Mouse (Mus musculus) cerebellum, adult 9-11 months (tissue): Measurements from ENCODE around the gene Ppl.

Experiments
- DNase-seq: peaks from one replicate; pipeline ENCODE4 v3.0.0; 2022

The Ppl gene

DNA sequence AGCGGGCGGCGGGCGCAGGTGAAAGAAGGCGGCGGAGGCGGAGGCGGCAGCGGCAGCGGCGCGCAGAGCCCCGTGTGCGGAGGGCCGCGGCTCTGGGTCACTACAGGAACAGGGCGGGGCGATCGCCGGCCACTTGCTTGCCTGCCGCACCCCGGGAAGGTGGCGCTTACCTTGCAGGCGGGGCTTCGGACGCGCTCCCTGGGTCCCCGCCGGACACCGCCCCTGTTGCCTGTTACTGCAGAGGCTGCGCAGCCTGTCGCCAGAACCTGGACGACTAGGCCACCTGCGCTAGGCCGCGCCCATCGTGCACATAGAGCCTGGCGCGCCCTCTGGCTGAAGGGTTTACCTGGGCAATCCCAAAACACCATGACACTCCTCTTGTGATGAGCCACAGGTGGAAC, at the start of gene Ppl:
Gene Ppl, minus strand, starts transcription at position 21 of the 401 bp plus-strand sequence.
- peak; percentile 69 for DNase-seq

DNA sequence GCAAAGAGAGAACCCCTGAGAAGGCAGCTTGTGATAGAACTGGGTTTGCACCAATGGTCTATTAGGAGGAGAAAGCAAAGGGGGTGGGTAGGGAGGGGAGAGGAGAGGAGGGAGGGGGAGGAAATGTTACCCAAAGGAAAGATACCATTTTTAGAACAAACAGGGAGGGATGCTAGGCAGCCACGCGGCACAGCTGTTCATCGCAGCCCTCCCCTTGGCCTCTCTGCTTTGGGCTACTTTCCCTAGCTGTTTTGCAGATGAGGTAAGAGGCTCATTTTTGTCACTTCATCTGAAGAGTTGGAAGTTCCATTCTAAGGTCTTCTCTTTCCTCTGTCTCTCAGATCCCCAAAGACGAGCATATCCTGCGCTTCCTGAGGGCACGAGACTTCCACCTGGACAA, 40.4 kb upstream of the Ppl start:
- no peak for DNase-seq

DNA sequence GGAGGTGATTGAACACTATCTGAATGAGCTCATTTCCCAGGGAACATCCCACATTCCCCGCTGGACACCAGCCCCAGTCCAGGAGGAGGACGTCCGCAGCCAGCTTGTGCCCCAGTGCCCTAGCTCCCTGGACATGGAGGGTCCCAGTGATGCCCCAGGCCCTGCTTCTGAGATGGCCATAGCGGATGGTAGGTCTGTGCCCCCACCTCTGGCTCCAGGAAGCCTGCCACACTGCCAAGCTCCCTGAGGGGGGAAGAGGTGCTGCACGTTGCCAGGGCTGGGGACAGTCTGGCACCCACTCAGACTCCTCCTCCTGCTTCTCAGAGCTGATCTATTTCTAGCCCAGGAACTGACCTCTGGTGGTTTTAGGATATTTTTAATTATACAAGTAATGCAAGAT, 36.6 kb upstream of the Ppl start:
- no peak for DNase-seq

DNA sequence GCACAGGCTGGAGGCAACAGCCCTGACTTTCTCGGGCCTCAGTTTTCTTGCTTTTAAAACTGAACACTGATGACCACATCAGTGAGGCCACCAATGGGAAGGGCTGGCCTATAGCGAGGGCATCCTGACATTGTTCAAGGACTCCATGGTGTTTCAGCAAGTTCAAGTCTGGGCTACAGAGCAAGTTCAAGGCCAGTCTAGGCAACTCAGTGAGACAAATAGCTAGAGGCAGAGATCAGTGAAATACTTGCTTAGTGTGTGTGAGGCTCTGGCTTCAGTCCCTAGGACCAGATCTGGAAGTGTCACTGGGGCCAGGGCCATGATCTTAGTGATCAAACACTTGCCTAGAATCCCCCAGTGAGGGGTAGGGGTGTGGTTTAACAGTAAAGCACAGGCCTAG, 35.8 kb upstream of the Ppl start:
- no peak for DNase-seq

DNA sequence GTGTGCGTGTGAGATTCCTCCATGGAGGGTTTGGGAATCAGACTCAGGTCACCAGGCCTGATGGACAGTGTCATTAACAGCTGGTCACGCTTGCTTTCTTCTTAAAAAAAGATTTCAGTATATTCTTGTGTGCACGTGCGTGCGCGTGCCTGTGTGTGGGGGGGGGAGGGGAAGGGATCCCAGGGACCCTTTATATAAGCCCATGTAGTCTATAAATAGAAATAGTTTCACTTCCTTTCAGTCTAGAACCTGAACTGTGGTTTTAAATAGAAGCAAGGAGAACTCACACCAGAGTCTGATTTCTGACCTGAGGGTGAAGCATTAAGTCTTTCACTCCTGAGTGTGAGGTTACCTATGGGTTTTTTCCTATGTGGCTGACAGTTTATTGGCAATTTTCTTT, 32.1 kb upstream of the Ppl start:
- DNase-seq: no peak

DNA sequence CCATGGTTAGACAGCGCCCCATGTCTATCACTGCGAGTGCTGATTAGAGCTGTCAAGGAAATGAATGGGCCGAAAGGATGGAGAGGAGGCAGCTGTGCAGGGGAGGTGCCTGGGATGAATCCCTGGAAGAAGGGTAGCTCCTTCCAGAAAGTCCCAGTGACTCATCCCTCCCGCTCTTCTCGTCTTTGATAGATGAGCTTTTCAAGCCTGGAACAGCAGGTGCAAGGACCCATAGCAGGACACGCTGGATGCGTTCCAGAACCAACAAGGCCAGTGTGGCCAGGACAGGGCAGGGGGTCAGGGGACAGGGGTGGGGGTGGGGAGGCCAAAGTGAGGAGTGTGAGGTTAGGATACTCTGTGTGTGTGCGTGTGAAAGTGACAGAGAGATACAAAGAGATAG, 27.0 kb upstream of the Ppl start:
- no peak for DNase-seq

DNA sequence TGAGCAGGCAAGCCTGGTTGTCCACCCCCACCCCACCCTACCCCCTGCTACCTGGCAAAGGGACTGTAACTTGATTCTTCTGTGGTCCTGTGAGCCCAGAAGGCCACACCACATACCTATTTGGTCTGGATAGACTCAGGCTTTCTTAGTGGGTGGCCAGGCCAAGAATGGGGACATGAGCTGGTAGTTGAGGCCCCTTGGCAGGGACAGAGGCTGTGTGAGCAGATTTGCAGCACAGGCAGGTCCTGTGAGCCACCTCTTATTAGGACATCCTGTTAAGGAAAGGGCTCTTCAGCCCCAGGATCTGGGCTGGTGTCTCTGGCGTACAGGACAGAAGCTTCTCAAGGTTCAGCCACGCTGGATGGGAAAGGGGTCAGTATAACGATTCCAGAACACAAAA, 24.9 kb upstream of the Ppl start:
- DNase-seq: no peak

DNA sequence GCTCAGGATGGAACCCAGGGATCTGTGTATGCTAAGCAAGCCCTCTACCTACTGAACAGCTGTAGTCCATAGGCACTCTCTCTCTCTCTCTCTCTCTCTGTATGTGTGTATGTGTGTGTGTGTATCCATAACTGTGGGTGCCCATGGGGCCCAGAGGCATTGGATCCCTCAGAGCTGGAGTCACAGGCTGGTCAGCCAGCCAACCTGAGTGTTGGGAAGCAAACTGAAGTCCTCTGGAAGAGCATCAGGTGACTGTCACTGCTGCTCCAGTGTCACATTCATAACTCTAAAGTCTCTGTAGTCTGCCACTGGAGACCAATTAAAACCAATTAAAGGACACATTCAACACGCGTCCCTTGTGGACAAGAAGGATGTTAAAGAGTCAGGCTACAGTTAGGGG, 24.3 kb upstream of the Ppl start:
- DNase-seq: no peak

DNA sequence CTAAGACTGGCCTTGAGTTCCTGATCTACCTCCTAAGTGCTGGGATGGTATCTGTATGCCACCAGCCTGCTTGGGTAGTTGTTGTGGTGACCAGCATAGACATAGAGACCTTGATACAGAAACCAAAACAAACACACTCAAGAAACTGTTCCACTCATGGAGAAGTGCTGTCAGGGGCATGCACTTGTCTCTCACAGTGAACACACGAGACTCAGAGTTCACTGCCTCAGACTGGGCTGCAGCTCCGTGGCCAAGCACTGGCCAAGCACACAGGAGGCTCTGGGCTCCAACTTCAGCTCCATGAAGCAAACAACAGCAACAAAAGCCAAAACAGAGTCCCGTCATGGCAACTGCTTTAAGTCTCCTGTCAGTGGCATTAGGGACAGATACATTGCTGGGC, 22.8 kb upstream of the Ppl start:
- no peak for DNase-seq

DNA sequence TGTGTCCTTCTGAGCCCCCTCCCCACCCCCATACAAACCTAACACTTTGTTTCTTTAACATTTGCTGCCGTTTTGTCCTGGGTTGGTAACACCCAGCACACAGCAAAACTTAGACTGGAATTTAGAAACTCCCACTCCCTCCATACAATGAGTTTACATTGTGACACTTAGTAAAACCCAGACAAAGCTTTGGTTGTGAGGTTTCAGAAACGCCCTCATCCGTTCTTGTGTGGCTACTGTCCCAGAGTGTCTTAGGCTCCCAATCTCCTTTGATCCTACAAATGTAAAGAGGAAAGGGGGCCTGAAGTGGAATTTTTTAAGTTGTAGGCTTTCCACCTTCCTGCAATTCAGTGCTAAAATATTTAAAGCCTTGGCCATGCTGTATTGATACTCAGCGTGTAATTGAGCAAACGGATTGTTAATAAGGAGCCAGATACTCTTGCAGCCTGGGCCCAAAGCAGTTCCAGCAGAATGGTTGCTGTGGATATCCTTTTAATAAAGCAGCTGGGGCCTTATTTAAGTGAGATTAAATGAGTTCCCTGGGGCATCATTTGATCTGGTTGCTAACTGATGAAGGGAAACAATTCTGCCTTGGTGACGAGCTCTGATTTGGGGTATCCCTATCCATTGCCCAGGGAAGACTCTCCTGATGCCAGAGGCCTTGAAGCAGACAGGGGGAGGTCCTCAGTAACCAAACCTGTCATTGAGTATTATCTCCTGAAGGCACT, 21.2 kb upstream of the Ppl start:
- DNase-seq: no peak

DNA sequence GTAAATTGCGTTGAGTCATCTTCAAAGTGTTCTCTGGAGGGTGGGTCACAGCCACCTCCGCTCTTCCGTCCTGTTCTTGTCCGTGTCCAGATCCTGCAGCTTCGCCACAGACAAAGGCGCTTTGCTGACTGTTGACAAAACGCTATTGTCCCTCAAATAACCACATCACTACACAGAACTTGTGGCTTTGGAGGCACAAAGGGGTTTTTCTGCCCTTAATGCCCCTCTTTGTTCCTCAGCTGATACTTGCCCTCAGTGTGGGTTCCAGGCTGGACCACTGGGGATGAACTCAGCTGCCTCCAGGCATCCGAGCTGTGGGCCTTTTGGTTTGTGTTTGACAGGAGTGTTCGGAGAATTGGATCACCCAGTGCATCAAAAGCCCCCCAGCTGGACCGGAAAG, 18.3 kb upstream of the Ppl start:
- DNase-seq: no peak

DNA sequence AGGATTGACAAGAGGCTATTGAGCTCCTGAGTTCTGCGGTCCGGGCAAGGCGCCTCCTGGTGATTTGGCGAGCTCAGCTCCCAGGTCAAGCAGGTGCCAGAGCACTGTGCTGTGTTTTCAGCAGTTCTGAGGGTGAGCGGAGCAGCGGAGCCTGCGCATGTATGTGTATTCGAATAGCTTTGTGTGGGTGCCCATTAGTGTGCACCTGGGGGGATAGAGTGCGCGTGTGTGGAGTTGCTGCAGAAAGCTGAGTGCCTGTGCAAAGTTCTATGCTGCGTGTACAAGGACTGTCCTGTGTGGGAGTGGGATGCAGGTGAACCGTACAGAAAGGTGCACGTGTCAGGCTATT, 14.8 kb upstream of the Ppl start, which contains the start of gene Sec14l5:
Gene Sec14l5, plus strand, starts transcription at position 73 of the 349 bp plus-strand sequence.
- DNase-seq: no peak

DNA sequence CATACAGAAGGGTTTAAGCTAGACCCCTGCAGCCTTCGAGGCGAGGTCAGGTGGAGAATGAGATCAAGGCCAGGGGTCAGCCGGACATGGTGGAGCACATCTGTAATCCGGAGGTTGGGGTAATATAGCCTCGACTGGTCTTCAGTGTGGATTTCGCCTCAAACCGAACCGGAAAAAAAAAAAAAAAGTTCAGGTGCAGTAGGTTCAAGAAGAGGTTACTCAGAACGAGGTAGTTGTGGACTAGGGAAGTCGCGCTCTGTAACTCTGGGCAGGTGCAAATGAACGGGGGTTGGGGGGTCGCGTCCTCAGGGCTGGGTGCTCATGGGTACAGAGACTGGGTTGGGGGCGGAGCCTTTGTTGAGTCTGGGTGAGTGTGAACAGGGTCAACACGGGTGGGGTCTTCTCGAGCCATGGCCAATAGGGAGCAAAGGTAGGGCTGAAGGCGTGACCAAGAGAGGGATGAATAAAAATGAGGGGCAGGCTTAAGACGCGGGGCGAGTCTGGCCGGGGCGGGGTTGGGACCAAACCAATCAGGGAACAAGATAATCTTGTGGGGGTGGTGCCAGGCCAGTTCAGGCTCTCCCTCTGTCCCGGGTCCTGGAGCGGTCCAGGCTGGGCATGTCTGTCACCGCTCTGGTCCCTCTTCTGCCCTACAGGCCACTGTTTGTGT, 14.3 kb upstream of the Ppl start:
- DNase-seq: peak; percentile 68

DNA sequence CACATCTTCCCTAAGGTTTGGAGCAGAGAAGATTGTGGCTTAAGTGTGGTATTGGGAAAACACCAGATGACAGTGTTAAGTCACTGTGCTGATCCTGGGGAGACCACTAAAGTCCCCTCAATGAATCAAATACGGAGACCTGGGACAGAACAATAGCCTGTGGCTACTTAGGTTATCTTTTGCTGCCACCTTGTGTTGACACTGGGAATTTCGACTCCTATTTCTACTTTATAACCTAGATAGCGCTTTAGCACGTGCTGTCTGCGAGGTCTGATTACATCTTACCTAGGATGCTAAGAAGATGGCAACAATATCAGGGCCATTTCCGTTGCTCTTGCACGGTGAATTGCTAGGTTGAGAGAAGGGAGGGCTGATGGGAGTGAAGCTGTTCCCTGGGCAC, 13.3 kb upstream of the Ppl start:
- peak; percentile 73 for DNase-seq

DNA sequence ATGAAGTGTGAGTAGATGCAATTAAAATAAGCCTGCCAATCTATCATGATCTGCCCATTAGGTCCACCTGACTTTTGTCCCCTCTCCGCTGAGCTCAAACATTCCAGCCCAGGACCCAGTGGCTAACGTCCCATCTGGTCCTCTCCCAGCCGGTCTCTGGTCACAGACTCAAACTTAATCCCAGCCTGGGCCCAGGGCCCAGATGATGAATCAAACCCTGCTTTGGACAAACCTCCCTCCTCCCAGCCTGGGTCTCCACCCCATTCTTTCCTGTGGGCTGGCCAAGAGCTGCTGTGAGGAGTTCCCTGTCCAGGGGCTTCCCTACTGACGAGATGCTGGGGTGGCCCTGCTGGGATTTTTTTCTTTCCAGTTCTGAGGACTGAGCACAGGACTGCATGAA, 7.5 kb upstream of the Ppl start:
- no peak for DNase-seq

DNA sequence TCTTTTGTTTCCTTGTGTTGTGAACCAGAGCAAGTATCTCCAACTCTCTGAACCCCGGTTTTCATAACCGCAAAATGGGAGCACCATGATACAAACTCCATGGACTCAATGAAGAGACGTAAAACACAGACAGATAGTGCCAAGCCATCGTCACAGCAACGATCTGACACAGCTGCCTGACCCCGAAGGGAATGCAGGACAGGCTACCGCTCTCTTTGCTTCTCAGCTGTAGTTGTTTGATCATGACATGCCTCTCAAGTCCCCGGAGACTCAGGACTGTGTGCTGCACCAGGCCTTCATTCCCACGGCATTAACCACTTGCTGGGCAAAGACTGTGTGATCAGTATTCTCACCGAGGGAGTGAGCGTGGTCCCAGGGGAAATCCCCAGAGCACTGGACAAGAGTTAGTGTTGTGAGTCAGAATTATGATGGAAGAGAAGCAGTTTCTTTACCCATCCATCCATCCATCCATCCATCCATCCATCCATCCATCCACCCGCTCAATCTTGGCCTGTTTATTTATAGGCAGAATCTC, 4.9 kb upstream of the Ppl start:
- no peak for DNase-seq

DNA sequence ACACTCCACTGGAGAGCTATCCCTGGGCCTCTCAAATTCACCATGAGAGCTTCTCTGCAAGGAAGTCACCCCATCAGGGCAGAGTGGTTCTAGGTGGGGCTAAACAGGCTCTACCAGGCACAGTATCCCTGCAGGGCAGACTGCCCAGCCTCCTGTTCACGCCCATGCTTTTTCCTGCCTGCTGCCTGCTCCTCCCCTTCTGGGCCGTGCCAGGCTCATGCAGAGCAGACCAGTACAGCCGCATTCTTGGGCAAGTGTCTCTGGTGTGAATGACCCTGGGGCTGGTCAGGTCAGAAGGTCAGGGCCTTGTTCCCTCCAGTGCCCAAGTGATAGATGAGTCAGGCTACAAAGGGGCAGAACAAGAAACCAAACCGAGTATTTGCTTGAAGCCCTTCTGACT, 4.3 kb upstream of the Ppl start:
- no peak for DNase-seq

DNA sequence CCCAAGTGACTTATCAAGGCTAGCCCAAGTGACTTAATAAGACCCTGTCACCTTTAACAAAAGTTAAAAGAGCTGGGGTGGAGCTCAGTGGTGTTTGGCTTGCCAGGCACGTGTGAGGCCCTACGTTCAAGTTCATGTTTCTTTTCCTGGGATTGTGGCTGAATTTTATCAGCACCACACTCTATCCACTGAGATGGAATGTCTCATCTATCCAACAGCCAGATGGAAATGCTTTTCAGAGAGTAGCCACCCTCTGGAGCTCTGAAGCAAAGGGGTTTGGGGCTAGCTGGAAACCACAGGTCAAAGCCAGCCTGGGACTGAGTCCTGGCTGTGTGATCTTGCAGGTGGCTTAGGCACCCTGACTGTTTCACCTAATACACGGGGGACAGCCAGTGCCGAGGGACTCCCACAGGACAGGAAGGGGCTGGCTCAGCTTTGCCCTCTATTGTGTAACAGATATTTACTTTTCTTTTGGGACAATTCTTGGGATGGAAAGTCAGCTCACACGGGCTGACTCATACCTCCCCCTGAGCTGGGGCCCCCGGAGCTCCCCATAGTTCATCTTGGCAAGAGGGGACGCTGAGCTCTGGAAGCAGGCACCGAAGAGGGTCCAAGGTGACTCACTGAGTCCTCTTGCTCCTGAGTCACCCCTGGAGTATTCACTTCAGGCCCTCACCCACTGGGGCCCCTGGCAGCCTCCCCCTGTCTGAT, 3.5 kb upstream of the Ppl start:
- DNase-seq: no peak

DNA sequence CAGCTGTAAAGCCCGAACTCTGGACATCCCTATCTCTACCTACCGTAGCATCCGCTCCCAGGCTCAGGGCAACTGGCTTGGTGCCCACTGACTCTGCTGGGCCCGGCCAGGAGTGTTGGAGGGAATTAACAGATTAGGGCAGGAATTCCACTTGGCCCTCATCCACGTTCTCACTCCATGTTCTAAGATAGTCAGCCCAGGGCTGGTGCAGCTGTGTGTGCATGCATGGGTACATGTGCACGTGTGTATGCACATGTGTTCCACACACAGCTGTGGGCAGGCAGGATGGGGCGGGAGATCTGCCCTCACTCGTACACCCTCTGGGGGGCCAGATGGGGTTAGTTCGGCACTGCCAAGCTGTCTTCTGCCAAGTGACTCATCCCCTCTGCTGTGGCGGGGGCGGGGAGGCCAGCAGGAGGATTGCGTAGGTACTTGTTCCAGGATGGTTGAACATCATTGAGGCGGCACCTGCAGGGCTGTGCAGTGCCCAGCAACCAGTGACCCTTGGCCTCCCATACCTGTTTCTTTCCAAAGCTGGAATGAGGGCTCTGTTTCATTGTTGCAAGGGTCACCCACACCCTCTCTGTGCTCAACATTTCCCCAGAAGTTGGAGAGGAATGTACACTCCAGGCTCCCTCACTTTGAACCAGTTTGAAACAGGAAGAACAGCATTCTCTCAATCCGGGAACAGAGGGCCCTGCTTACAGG, 2.6 kb upstream of the Ppl start:
- DNase-seq: peak; percentile 64

DNA sequence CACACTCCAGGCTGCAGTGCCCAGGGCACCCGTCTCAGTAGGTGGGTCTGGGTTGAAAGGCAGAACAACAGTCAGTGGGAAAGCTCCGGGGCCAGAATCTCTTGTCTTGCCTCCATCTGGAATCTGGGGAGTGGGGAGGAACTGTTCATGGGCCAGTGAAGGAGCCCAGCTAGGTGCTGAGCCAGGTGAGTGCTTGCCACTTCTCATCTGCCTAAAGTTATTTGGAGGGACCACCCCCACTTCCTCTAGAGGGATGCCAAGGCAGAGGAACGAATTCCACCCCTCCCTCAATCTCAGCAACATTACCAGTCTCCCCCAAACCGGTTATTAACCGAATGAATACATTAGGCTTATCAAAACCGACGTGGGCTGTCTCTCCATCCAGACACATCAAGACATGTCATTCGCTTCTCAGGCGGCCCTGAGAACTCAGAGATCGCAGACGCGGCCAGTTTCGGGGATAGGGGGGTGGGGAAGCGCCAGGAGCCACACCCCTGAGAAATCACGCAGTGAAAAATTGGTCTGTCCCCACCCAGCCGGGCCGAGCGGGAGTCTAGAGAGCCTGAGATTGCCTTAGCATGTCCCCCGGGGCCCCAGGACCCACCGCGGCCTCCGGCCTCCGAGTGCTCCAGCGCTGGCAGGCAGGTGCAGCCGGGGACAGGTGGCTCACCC, 834 bp downstream of the Ppl start:
- DNase-seq: no peak

DNA sequence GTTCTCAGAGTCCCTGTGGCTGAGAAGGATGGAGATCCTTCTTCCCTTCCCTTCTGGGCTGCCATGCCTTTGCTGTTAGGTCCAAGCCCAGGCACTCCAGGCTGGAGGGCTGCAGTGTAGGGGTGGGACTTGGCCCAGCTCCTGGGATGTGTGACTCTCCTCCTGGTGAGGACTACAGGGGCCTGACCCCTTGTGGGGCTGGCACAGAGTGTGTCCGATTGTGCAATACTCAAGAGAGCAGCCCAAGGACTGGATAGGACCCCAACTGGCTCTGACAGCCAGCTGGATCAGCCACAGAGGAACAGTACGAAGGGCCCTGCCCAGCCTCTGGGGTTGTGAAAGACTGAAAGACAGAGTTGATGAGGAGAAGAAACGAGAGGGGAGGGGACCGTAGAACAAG, 1.5 kb downstream of the Ppl start:
- DNase-seq: no peak

DNA sequence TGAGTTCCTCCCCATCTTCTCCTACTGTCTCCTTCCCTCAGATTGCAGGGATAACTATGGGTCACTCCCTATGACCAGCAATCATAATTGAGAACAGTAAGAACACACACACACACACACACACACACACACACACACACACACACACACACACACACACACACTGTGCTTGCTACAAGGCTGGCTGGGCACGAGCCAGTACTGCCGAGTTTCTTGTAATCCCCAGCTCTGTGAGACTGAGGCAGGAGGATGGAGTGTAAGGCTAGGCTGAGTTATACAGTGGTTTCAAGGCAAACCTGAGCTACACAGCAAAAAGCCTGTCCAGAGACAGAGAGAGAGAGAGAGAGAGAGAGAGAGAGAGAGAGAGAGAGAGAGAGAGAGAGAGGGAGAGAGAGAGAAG, 2.0 kb downstream of the Ppl start:
- no peak for DNase-seq

DNA sequence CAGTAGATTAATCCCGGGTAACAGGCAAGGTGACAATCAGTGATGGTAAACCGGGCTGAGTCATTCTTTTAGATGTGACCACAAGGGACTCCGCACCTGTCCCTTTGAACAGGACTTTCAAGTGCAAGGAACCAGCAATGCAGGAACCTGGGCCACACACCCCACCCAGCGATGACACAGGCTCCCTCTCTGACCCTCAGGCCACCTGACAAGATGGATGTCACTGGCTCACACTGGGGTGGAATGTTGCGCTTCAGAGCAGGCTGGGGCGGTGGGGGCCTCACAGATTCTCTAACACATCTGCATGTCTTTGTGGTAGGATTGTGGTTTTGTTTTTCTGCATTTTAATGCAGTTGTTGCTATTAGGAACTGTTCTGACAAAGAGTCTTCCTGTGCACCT, 8.7 kb downstream of the Ppl start:
- no peak for DNase-seq
